Mouse (Mus musculus) stomach, embryonic 15.5 days (tissue): Measurements from ENCODE around the gene Zfp821. TPM values are rescaled to one million over a fixed set of nuclear protein-coding genes. Genes with fewer than 3 reads are reported as not detected.

Experiments used
- ATAC-seq: fragments of 200-750 bp; cut with Nextera tagmentation; 2 replicates; pipeline ENCODE4 v1.8.0; 2017; ENCODE audit warnings: low read depth, moderate number of reproducible peaks, moderate TSS enrichment; ENCODE audit not compliant: insufficient read depth, low FRiP score
- H3K27ac ChIP-seq: fragments of 300-500 bp; sonication (generic); 2 replicates; pipeline ENCODE4 v1.5.1; 2015; ENCODE audit warnings: mild to moderate bottlenecking, inconsistent platforms
- H3K27me3 ChIP-seq: fragments of 300-500 bp; sonication (generic); replicated peaks from 2 replicates; pipeline ENCODE4 v1.6.1; 2015; ENCODE audit warnings: inconsistent platforms
- H3K36me3 ChIP-seq: fragments of 300-500 bp; sonication (generic); 2 replicates; pipeline ENCODE4 v1.6.1; 2015; ENCODE audit warnings: inconsistent platforms
- H3K4me1 ChIP-seq: fragments of 300-500 bp; sonication (generic); 2 replicates; pipeline ENCODE4 v1.6.1; 2015; ENCODE audit warnings: inconsistent platforms
- H3K4me2 ChIP-seq: fragments of 300-500 bp; sonication (generic); 2 replicates; pipeline ENCODE4 v1.6.1; 2015; ENCODE audit warnings: mild to moderate bottlenecking, inconsistent platforms
- H3K4me3 ChIP-seq: fragments of 300-500 bp; sonication (generic); replicated peaks from 2 replicates; pipeline ENCODE4 v1.5.1; 2015; ENCODE audit warnings: inconsistent platforms
- H3K9ac ChIP-seq: fragments of 300-500 bp; sonication (generic); 2 replicates; pipeline ENCODE4 v1.6.1; 2015; ENCODE audit warnings: inconsistent platforms
- H3K9me3 ChIP-seq: fragments of 300-500 bp; sonication (generic); 2 replicates; pipeline ENCODE4 v1.6.1; 2016; ENCODE audit warnings: inconsistent platforms
- WGBS: fragments of 180-500 bp; shearing (Covaris S2); methylation state at CpG from one replicate; pipeline ENCODE4 v1.1.7; 2015; 5-methylcytosine and 5-hydroxymethylcytosine counted together
- polyA plus RNA-seq: library from polyadenylated mRNA; unstranded; fragments of >200 nt; fragmentation: Nextera tagmentation; extraction: Ambion mirVana; gene quantifications from 2 replicates; pipeline ENCODE4 v1.2.1, GENCODE M21; 2015

Zfp821 gene
- polyA plus RNA-seq, 1 experiment from 2014 or later = 21.4 TPM

GRCm38 (mm10) chr8:109759426-109759825 lies 54.1 kb downstream of the Zfp821 start:
- no peak overlapping the region for H3K4me2 ChIP-seq
- no peak overlapping the region for H3K4me3 ChIP-seq
- no peak overlapping the region for H3K27ac ChIP-seq
- no peak for ATAC-seq
- no peaks in the 10 kb centered on the region for H3K36me3 ChIP-seq
- no peak overlapping the region for H3K9ac ChIP-seq
- no peaks in the 10 kb centered on the region for H3K4me1 ChIP-seq
- H3K27me3 ChIP-seq = no peaks in the 10 kb centered on the region
- 86% methylated on average over 7 of the region's 7 CpGs for WGBS
- no peaks in the 10 kb centered on the region for H3K9me3 ChIP-seq

- Histone ChIP-seq H3K4me2 (no peak overlapping the region), H3K36me3 (no peaks in the 10 kb centered on the region), H3K9me3 (no peaks in the 10 kb centered on the region), H3K4me3 (no peak overlapping the region), H3K9ac (no peak overlapping the region), H3K27me3 (no peaks in the 10 kb centered on the region), H3K27ac (no peak overlapping the region), H3K4me1 (no peaks in the 10 kb centered on the region)
- WGBS = 35% methylated on average over 1 of the region's 1 CpGs
- ATAC-seq = no peak
Measured at GRCm38 (mm10) chr8:109760221-109760620, 54.9 kb downstream of the Zfp821 start.

- no peak for ATAC-seq
- Histone ChIP-seq H3K9me3 (no peaks in the 10 kb centered on the region), H3K4me3 (no peak overlapping the region), H3K4me2 (no peak overlapping the region), H3K36me3 (no peaks in the 10 kb centered on the region), H3K27me3 (no peaks in the 10 kb centered on the region), H3K9ac (no peak overlapping the region), H3K4me1 (no peaks in the 10 kb centered on the region), H3K27ac (no peak overlapping the region)
- 86% methylated on average over 6 of the region's 6 CpGs for WGBS
Measured at GRCm38 (mm10) chr8:109764031-109764430, 58.7 kb downstream of the Zfp821 start.

GRCm38 (mm10) chr8:109766081-109766480 lies 60.7 kb downstream of the Zfp821 start:
- no peak for ATAC-seq
- Histone ChIP-seq H3K27me3 (no peaks in the 10 kb centered on the region), H3K4me1 (no peaks in the 10 kb centered on the region), H3K9ac (no peak overlapping the region), H3K4me2 (no peak overlapping the region), H3K9me3 (no peaks in the 10 kb centered on the region), H3K27ac (no peak overlapping the region), H3K4me3 (no peak overlapping the region), H3K36me3 (no peaks in the 10 kb centered on the region)
- 66% methylated on average over 7 of the region's 7 CpGs for WGBS

GRCm38 (mm10) chr8:109773154-109773553 lies 67.8 kb downstream of the Zfp821 start:
- ATAC-seq = no peak
- H3K36me3 ChIP-seq = no peaks in the 10 kb centered on the region
- WGBS = 36% methylated on average over 3 of the region's 3 CpGs
- no peak overlapping the region for H3K9ac ChIP-seq
- H3K27me3 ChIP-seq = no peaks in the 10 kb centered on the region
- no peak overlapping the region for H3K4me3 ChIP-seq
- H3K9me3 ChIP-seq = no peaks in the 10 kb centered on the region
- H3K4me2 ChIP-seq = no peak overlapping the region
- no peak overlapping the region for H3K27ac ChIP-seq
- H3K4me1 ChIP-seq = no peaks in the 10 kb centered on the region

Other genes starting within 250 kb of the Zfp821 start
- not detected in 2 replicates for gene Pmfbp1, start 211.5 kb upstream of the Zfp821 start, polyA plus RNA-seq
- 19.0 and 21.5 TPM in 2 replicates for gene Dhx38, start 139.7 kb upstream of the Zfp821 start, polyA plus RNA-seq
- gene Txnl4b, start 139.7 kb upstream of the Zfp821 start, polyA plus RNA-seq = 22.1 and 23.3 TPM in 2 replicates
- gene Hp, start 126.4 kb upstream of the Zfp821 start, polyA plus RNA-seq = 12.6 and 14.8 TPM in 2 replicates
- 41.1 and 41.8 TPM in 2 replicates for gene Dhodh, start 96.9 kb upstream of the Zfp821 start, polyA plus RNA-seq
- 0.08 and 0.09 TPM in 2 replicates for gene Pkd1l3, start 91.0 kb upstream of the Zfp821 start, polyA plus RNA-seq
- 129 and 135 TPM in 2 replicates for gene Ist1, start 12.3 kb upstream of the Zfp821 start, polyA plus RNA-seq
- 6.2 and 6.8 TPM in 2 replicates for gene Atxn1l, start 32.2 kb downstream of the Zfp821 start, polyA plus RNA-seq
- gene Ap1g1, start 73.0 kb downstream of the Zfp821 start, polyA plus RNA-seq = 36.3 and 41.8 TPM in 2 replicates
- 2.8 and 3.7 TPM in 2 replicates for gene Phlpp2, start 163.0 kb downstream of the Zfp821 start, polyA plus RNA-seq